Mouse (Mus musculus): Measurements from ENCODE around the gene Ldb3. TPM values are rescaled to one million over a fixed set of nuclear protein-coding genes. Genes with fewer than 3 reads are reported as not detected.

Ldb3 gene
- total RNA-seq, 2 experiments from 2014 or later, result 1.9 to 2.0 TPM

DNA sequence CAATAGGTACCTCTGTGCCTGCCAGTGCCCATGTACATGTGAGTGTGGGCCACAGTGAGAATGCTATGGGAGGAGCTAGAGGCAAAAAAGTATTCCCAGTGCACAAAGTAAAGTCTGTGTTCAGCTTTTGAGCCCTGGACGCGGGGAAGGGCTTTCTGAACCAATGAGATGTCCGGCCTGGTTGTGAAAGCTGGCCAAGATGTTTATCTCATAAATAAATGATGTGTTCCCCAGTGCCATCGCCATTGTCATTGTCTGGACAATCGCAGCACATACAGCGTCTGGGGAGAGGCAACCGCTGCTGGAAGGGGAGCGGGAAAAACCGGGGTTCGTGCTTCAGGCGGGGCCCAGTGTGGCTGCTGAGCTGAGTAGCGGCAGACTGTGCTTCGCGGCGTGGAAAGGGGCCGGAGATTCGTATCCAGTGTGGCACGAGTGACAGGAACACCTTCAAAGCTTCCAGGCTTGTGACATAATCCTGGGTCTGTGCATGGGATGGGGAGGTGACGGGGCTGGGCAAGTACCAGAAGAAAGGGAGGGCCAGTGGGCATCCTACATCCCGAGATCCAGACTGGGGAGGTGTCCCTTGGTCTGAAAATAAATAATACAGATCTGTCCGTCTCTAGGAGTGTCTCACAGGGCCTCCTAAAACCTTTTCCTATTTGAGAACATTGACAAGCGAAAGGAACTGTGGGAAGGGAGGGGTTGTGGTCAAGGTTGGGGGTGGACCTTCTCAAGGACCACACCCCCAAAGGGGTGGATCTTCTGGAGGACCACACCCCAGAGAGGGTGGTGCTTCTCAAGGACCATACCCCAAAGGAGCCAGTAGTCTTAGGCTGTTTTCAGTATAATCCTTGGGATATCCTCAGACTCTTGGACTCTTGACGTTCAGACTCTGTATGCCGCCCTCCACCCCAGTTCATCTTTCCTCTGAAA is 2.5 kb upstream of the Ldb3 start:
- no peak for DNase-seq (ENCODE audit: low spot score in 2 of 2)

DNA sequence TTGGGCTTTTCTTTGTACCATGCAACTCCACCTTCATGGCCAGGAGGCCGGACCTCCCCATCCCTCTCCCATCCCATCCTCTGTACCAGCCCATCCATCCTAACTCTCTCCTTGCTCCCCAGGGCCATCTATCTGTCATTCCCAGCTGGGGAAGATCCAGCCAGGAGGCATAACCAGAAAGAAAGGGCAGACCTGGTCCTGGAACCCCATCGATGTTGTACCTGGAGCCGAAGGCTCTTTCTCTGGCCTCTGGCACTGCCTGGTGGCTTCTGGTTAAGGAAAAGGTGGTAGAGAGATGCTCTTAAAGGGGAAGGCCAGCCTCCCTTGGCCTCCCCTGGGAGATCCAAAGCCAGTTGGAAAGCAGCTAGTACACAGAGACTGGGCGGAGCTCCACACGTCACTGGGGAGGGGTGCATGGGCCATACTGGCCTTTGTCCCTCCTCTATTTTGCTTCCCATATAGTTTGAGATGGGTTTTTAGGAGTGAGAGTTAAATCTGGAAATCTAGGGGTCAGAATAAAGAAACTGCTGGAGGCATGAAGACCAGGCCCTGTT is 1.6 kb upstream of the Ldb3 start:
- DNase-seq (ENCODE audit: low spot score in 2 of 2), result no peak

DNA sequence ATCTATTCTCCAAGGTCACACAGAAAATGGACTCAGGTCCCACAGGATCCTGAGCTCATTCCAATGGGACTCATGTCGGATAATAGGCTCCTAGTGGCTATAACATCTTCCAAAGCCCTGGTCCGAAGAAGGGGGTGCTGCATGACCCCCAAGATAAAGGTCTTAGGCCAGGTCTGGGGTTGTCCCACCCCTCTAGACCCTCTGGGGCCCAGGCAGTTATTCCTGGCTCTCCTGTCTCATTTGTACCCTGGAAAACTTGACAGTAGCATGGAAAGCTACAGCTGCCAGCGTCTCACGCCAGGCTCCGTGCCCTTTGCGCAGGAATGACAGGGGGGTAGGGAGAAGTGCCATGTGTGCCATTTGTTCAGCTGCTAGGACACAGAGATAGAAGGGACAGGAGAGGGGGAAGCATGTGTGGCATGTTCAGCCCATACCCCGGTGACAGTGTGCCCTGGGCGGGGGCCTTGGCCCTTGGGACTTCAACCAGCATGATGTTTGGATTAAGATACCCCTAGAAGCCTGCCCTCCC is 767 bp upstream of the Ldb3 start:
- DNase-seq (ENCODE audit: low spot score in 2 of 2), result no peak

DNA sequence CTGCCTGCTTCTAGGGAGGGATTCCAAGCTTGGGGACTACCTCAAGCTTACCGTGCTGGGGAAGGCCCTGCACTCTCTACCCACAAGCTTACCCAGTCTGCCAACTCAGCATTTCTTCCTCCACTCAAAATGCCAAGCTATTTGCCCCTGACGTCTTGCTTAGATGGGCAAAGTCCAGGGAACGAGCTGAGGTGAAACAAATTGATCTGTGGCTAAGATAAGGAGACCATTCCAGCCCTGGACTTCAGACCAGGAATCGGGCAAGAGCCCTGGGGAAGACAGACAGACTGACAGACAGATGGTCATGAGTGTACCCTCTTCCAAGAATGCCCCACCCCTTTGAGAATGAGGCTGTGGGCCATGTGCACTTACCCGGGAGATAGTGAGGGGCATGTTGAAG is 477 bp downstream of the Ldb3 start:
- DNase-seq (ENCODE audit: low spot score in 2 of 2), result no peak

DNA sequence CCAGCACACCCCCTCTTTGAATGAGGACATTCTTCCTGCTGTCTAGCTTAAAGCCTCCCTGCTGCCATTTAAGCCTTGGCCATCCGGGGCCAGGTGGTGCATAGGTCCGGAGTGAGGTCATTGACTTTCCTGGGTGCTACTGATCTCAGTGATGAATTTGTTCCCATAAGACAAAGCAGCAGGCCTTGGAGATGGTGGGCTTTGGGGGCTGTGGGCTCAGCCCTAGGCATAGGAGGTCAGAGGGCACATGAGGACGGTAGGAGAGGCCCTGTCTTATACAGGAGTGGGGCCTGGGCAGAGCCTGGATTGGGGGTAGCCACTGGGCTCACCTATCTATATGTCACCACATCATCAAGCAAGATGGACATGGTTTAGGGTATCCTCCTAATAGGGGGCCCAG is 1.6 kb downstream of the Ldb3 start:
- DNase-seq (ENCODE audit: low spot score in 2 of 2), result no peak

DNA sequence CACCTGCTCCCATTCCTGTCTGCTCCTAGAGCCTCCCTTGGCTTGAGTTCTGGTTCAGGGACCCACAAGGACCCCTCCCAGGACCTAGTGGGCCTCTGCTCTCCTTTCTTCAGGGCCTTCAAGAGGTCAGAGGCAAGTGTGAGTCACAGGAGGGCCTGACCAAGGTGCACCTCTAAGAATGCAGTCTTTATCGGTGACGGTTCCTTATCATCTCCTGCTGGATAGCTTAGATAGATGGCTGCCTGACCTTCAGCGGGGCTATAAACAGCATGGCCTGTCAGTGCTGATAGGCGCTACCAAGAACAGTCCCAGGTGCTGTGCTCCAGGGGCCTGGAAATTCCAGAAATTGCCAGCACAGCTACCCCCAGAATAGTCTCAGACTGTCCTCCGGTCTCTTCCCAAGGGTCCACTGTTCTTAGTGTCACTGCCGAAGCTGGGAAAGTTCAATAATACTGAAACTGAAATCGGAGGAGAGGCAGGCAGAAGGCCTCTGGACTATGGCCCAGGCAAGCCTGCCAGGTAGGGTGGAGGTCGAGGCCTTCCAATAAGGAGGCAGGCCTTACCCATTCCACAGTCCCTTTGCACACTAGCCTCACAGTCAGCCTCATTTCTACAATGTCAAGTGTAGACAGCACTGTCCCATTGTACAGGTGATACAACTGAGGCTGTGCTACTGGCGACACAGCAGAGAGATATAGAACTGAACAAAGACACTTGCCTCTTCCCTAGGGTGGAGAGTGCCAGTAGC is 3.0 kb downstream of the Ldb3 start:
- DNase-seq (ENCODE audit: low spot score in 2 of 2), result no peak

DNA sequence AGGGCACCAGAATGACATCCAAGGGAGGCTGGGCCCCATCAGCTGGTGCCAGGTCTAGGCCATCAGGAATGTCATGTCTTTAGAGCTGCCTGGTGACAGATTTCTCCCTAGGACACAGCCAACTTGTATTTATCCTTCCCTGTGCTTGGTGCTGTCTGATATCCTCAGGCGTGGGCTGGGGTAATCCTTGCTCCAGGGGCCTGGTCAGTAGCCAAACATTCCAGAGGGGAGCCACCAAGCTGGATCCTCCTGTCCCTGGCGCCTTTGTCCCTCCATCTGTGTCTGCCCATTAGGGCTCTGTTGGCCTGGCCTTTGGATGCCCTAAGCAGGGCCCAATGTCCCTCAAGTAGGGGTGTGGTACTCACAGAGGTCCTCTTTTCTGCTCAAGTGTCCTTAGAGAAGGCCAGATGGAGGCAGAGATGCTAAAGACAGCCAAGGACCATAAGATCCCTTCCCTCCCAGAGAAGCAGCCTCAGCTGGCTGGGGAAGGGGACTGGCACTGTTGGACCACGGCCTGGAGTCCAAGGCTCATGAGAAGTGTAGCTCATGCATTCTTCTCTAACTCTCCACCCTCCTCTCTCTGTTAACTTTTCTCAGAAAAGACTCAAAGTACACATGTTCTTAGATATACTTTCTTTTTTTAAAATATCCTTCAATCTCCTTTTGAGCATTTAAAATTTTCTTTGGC is 5.6 kb downstream of the Ldb3 start:
- DNase-seq (ENCODE audit: low spot score in 2 of 2), result no peak

DNA sequence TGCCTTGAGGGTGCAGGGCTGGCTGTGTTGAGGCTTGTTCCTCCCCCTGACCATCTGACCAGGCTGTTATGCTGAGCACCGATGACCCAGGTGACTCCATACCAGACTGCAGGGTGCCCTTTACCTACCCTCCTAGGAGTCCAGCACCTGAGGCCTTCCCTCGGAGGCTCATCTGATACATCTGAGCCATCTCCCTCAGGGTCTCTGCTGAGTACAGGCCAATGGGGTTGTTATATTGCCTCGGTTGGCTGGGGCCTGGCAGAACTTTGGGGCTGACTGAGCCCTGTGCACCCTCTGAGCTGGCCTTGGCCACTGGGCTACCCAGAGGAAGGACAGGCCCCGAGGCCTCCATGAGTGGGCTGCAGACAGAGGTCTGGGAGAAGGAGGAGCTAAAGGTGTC is 11.6 kb downstream of the Ldb3 start:
- DNase-seq (ENCODE audit: low spot score in 2 of 2), result no peak

DNA sequence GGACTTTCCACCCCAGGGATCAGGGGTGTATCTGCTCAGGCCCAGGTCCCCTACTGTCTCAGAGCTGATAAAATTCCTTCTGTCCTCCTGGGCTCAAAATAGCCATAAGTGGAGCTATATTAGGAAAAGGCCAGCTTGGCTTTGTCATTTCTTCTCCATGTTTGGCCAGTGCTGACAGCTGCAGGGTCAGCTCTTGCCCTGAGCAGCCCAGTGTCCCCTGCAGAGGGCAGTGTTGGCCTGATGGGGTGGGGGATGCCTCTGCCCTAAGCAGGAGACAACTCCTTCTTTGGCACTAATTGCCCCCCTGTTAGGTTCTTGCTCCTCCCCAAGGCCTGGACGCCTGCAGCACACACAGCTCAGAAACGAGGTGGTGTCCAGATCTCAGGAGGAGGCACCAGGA is 14.4 kb downstream of the Ldb3 start:
- DNase-seq (ENCODE audit: low spot score in 2 of 2), result no peak

DNA sequence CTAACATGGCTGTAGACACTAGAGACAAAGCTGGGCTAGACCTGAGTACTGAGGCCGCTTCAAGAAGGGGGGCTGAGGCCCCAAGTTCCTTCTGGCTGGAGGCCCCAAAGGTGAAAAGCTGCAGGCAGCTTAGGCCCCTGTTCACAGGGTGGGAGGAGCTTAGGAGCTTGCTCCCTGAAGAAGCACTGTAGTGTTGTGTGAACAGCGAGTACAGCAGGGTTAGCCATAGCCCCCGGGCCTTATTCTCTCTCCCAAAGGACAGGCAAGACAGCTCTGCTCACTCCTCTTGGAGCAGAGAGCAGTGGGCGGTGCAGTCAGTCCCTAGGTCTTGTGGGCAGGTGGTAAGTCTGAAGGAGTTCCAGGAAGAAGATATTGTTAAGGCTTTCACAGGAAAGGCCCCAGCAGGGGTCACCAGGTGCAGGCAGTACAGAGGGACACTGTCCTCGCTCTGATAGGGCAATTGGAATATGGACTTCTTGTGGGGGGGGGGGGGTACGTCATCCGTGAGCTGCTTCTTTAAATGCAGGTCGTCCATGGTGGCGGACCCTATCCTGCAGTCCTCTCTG is 15.1 kb downstream of the Ldb3 start:
- DNase-seq (ENCODE audit: low spot score in 2 of 2), result no peak

DNA sequence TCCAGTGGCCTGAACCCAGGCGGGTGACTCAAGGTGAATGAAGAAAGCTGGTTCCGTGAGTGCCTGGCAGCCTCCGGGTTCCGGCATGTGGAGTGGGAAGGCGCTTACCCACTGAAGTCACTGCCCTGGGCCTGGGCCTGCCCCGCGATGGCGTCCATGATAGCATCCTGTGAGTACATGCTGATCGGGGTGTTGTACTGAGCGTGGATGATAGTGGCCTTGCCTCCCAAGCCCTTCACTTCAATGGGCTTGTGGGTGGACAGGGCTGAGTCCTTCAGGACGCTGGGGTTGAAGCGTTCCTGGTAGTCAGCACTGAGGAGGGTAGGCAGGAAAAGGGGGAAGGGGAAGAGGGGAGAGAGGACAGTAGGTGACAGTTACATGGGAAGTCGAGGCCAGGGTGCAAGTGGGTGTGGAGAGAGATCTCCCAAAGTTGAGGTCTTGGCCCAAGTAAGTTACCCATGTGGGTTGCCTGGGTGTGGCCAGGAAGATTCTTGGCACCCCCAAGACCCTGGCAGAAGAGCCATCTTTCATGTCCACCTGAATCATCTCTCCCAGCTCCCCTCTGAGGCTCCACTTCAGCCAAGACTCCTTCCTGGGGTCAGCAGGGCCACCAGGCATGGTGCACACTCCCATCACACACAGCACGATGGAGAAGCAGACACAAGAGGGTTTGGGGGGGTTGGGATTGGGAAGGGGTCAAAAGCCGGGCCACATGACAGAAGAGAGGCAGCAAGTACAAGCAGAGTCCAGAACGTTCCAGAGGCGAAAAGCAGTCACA is 16.7 kb downstream of the Ldb3 start:
- DNase-seq (ENCODE audit: low spot score in 2 of 2), result no peak

DNA sequence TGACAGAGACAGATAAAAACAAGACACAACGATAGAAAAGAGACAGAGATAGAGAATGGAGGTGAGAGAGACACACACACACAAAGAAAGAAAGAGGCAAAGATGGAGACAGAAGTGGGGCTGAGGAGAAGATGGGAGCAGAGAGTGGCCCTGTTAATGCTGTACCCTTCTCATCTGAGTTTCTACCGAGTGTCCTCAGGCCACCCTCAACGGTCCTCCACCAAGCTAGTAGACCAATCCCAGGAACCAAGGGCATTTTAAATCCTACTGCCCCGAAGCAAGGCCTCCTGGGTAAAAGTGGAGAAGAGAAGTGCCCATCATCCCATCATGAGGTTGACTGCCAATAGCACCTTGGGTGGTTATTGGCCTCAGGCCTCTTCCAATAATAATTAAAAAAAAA is 17.6 kb downstream of the Ldb3 start:
- no peak for DNase-seq (ENCODE audit: low spot score in 2 of 2)

DNA sequence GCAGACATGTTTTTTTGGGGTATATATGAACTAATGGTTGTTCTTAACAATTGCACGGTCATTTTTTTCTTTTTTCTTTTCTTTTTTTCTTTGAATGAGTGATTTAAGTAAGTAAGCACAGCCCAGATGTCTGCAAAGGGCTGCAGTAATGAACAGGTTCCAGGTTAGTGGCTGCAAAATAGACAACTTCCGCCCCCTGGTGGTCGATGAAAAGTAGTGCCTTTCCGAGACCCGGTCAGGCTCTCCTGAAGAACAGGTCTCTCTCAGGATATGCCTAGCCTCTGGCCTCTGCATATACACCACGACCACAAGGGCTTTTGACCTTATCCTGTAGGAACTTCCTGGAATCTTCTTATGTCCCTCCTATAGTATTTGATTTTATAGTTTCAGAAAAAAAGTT is 18.2 kb downstream of the Ldb3 start:
- peak; percentile 82 to 89 for DNase-seq (ENCODE audit: low spot score in 2 of 2)

DNA sequence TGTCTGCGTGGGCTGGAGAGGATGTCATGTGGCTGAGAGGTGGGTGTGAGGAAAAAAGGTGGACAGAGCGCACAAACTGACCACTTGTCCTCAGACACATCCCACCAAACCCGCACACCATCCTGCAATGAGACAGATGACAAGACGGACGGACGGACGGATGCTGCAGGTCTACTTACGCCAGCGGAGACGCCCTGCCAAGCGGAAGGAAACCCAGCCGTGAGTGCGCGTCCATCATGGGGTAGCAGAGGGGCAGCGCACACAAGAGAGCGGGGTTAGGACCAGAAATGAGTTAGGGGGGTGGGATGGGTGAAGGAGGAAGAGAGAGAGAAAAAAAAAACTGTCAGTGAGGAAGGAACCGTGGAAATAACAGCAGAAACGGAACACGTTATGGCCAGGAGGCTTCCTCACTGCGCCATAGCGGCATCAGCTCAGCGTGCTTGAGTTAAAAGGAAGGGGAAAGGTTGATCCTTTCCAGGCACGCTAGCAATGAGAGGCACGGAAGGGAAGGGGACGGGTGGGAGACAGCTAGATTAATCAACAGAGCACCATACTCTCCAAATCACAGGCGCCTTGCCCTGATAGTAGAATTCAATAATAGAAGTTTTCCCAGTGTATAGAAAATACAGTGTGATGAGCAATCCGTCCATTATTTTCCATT is 18.8 kb downstream of the Ldb3 start:
- DNase-seq (ENCODE audit: low spot score in 2 of 2), result no peak

DNA sequence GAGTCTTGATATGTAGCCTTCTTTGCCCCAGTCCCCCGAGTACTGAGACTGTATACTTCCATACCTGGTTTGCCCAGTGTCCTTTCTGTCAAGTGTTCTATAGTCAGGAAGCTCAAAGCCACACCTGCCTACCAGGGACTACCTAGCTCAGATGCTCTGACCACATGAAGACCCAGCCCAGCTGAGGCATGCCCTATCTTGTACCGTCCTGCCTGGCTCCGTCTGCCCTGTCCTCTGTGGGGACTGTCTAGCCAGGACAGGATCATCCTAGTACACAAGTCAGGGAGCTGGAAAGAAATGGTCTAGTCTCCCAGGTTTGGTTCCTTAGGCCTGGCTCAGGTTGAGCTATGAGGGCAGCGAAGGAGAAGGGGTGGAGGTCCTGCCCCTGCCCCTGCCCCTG is 19.9 kb downstream of the Ldb3 start:
- no peak for DNase-seq (ENCODE audit: low spot score in 2 of 2)

DNA sequence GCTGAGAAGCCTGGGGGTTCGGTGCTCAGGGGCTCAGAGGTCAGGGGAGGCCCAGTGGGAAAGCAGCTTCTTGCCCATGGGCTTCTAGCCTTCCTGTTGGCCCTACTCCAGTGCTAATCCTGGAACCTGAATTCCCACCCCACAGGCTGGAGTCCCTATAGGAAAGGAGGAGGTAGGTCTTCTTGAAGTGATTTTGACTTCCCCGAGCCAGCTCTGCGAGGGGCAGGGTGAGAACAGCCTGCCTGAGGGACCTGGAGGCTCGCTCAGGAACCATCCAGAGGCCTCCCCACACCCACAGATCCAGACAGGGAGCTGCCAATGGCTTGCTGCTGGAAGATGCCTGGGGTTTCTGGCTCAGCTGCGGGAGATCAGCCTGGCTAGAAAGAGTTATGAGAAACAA is 20.8 kb downstream of the Ldb3 start:
- no peak for DNase-seq (ENCODE audit: low spot score in 2 of 2)

DNA sequence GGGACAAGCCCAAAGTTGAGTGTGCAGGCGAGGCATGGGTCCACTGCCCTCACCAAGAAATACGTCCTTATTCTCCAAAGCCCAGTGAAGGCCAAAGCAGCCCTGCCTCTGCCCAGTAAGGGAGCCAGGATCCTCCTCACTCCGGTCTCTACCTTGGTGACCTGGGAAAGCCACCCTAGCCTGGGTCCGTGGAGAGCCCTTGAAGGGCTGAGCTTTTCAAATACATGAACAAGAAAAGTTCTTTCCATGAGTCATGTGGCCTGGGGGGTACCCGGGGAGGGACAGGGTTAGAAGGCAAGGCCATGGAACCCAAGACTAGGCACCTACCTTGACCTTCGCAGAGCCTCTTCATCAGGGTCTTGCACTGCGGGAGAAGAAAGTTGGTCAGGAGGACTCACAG is 22.0 kb downstream of the Ldb3 start:
- no peak for DNase-seq (ENCODE audit: low spot score in 2 of 2)

DNA sequence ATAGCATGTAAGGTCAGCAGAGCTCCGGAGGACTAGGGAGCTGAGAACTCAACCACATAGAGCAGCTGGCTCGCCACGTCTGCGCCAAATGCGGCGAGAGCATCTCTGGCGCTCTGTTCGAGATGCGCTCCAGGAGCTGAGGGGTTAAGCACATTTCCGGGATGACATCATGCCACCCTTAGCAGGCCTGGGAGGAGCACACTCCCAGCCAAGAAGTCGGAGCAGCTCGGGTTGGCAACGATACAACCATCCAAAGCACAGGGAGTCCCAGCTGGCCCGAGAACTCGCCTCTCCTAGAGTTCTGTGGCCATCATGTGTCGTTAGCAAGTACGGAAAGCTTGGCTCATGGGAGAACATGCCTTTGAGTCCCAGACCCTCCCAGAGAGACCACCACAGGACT is 22.8 kb downstream of the Ldb3 start:
- no peak for DNase-seq (ENCODE audit: low spot score in 2 of 2)

DNA sequence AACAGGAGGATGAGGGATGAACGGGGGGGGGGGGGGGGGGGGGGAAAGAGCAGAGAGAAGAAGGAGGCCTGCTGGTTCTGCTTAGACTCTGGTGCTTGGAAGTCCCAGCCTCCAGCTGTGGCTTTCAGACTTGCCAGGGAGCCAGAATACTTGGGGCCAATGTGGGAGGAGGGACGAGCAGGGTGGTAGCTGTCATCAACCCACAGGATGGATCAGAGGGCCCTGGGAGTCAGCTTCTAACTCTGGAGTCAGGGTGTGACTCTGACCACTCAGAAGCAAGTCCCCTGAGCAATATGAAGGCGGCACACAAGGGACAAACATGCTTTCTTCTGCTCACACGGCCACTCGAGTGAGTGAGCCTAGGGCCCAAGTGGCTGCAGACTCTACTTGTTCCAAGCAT is 23.8 kb downstream of the Ldb3 start:
- DNase-seq (ENCODE audit: low spot score in 2 of 2), result no peak

DNA sequence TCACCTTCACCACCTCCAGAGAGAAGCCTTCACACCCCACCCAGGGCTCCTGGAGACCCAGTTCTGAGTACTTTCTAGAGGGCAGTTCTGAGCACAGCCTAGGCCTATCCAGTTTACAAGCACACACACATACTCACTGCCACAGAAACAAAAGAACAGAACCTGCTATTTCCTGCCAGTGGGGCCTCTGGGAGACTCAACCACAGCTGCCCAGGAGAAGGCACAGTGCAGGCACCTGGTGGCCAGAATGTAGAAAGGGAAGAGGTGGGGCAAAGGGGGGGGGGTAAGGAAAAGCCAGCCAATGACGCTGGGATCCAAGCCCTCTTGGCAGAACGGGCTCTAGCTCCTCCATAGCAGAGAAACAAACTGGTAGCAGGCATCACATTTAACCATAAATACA is 26.1 kb downstream of the Ldb3 start:
- no peak for DNase-seq (ENCODE audit: low spot score in 2 of 2)

Measured in layer of hippocampus, postnatal 10 days (tissue).